Mouse (Mus musculus) C2C12 (cell line): ENCODE results near the gene Cilp. TPM values are rescaled to one million over a fixed set of nuclear protein-coding genes. Genes with fewer than 3 reads are reported as not detected.
"Not testable (repeated sequence)": the region's sequence is repeated elsewhere in the genome, so short reads cannot be mapped to it uniquely, and the experiment has no call there.

ENCODE experiments used
- H3K27me3 ChIP-seq: one replicate; pipeline ENCODE4 v1.6.1; 2011; ENCODE audit not compliant: control insufficient read depth, insufficient read depth, insufficient read length
- H3K36me3 ChIP-seq: one replicate; pipeline ENCODE4 v1.6.1; 2011; ENCODE audit not compliant: control insufficient read depth, insufficient read depth
- H3K4me3 ChIP-seq: one replicate; pipeline ENCODE4 v1.5.1; 2011; ENCODE audit warnings: mild to moderate bottlenecking, control low read depth; ENCODE audit not compliant: poor library complexity, insufficient read depth, severe bottlenecking
- H3K79me2 ChIP-seq: one replicate; pipeline ENCODE4 v1.6.1; 2011; ENCODE audit not compliant: control insufficient read depth, insufficient read depth
- H3K79me3 ChIP-seq: one replicate; pipeline ENCODE4 v1.6.1; 2011; ENCODE audit warnings: low read depth, control low read depth
- H3ac ChIP-seq: one replicate; pipeline ENCODE3; 2011; ENCODE audit warnings: low read depth; ENCODE audit not compliant: control insufficient read depth, insufficient read length
- CEBPB ChIP-seq: IDR thresholded peaks from one replicate; pipeline ENCODE4 v1.6.1; 2011; ENCODE audit warnings: low read depth, mild to moderate bottlenecking, control low read depth, moderate library complexity
- CTCF ChIP-seq: IDR thresholded peaks from one replicate; pipeline ENCODE4 v1.5.1; 2011; ENCODE audit not compliant: control insufficient read depth, insufficient read depth, insufficient read length
- FOSL1 ChIP-seq: IDR thresholded peaks from one replicate; pipeline ENCODE4 v1.8.0; 2011; ENCODE audit warnings: mild to moderate bottlenecking, low read length; ENCODE audit not compliant: poor library complexity, insufficient read depth, severe bottlenecking
- MAX ChIP-seq: IDR thresholded peaks from one replicate; pipeline ENCODE4 v1.6.1; 2011; ENCODE audit warnings: mild to moderate bottlenecking, control low read depth
- MYOD1 ChIP-seq: IDR thresholded peaks from one replicate; pipeline ENCODE4 v1.6.1; 2011; ENCODE audit warnings: low read depth; ENCODE audit not compliant: control insufficient read depth, insufficient read length
- MYOG ChIP-seq: IDR thresholded peaks from one replicate; pipeline ENCODE4 v1.6.1; 2011; ENCODE audit not compliant: control insufficient read depth, insufficient read length; ENCODE audit errors: extremely low read depth
- USF1 ChIP-seq: IDR thresholded peaks from one replicate; pipeline ENCODE4 v1.6.1; 2011; ENCODE audit warnings: low read depth, mild to moderate bottlenecking, control low read depth, moderate library complexity
- polyA plus RNA-seq: library from polyadenylated mRNA; unstranded; fragments of >200 nt; fragmentation: generic; extraction: Trizol; gene quantifications from one replicate; pipeline ENCODE4 v1.2.1, GENCODE M21; 2012; ENCODE audit warnings: missing spikeins

The Cilp gene
- polyA plus RNA-seq, 1 experiment = 0.01 TPM

- Histone ChIP-seq H3K79me3 (no peaks in the 10 kb centered on the region), H3K79me2 (no peaks in the 10 kb centered on the region), H3ac (no peak overlapping the region), H3K27me3 (no peaks in the 10 kb centered on the region), H3K36me3 (no peaks in the 10 kb centered on the region), H3K4me3 (no peak overlapping the region)
- TF ChIP-seq FOSL1 = no peak
- TF ChIP-seq MAX = no peak
- TF ChIP-seq CEBPB = no peak
- no peak for TF ChIP-seq MYOG
- TF ChIP-seq CTCF = no peak
- TF ChIP-seq USF1 = no peak
- TF ChIP-seq MYOD1 = no peak
These were observed 16.7 kb downstream of the Cilp start for GRCm38 (mm10) chr9:65281536-65282151.

DNA sequence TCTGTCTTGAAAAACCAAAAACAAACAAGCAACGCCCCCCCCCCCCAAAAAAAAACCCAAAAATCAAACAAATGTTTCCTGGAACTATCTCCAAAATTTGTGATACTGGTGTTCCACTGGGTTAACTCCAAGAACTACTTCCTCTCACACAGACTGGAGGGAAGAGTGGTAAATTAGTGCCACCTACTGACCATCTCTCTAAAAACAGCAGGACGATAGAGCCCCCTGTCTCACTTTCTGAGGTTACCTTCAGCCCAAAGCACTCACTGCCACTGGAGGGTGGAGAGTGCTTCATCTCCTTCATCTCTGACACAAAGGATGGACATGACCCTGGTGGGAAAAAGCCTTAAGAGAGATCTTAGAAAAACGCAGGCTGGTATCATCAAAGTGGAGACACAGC, 18.3 kb downstream of the Cilp start:
- Histone ChIP-seq H3K79me3 (no peaks in the 10 kb centered on the region), H3K27me3 (no peaks in the 10 kb centered on the region), H3K79me2 (no peaks in the 10 kb centered on the region), H3ac (no peak overlapping the region), H3K36me3 (no peaks in the 10 kb centered on the region), H3K4me3 (no peak overlapping the region)
- TF ChIP-seq FOSL1 = no peak
- TF ChIP-seq CTCF = peak; percentile 39

GRCm38 (mm10) chr9:65288252-65288651, 23.3 kb downstream of the Cilp start:
- H3K79me3 ChIP-seq, H3K79me2 ChIP-seq, H3K36me3 ChIP-seq, H3K27me3 ChIP-seq, H3ac ChIP-seq, H3K4me3 ChIP-seq: not testable (repeated sequence)

DNA sequence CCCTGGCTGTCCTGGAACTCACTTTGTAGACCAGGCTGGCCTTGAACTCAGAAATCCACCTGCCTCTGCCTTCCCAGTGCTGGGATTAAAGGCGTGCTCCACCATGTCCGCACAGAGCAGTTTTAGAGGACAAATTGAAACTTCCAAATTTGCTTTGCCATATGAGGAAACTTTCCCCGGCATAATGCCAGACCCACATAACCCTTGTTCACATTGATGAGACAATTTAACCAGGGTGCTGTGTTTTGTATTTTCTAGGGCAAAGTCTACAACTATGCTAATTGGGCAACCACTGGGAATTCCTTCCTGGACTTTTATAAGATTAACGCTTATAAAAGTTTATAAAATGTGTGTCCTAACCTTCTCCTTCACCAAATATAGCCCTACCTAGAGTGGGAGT, 25.0 kb downstream of the Cilp start:
- Histone ChIP-seq H3ac (no peak overlapping the region), H3K79me3 (peaks cover 5% of the 10 kb centered on the region), H3K4me3 (no peak overlapping the region), H3K36me3 (no peaks in the 10 kb centered on the region), H3K79me2 (peaks cover 9% of the 10 kb centered on the region), H3K27me3 (no peaks in the 10 kb centered on the region)
- TF ChIP-seq MAX = no peak
- TF ChIP-seq USF1 = no peak
- TF ChIP-seq FOSL1 = no peak
- TF ChIP-seq MYOG = no peak
- TF ChIP-seq MYOD1 = no peak
- TF ChIP-seq CEBPB = no peak
- TF ChIP-seq CTCF = no peak

DNA sequence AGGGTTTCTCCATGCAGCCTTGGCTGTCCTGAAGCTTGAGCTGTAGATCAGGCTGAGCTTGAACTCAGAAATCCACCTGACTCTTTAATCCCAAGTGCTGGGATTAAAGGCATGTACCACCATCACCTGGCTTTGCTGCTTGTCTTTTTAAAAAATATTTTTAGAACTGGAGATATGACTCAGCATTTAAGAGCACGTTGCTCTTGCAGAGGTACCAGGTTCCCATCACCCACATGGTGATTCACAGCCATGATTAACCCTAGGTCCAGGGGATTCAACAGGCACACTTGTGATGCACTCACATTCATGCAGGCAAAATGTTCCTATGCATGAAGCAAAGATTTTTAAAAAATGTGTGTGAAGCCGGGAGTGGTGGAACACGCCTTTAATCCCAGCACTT, 27.4 kb downstream of the Cilp start:
- no peak overlapping the region for H3ac ChIP-seq
- H3K4me3 ChIP-seq = no peak overlapping the region
- TF ChIP-seq USF1 (no peak), CTCF (no peak), MAX (no peak), MYOD1 (no peak), FOSL1 (no peak), CEBPB (no peak), MYOG (no peak)
- H3K79me2 ChIP-seq = peaks cover 33% of the 10 kb centered on the region
- H3K36me3 ChIP-seq = peaks cover 1% of the 10 kb centered on the region
- H3K27me3 ChIP-seq = no peaks in the 10 kb centered on the region
- peaks cover 21% of the 10 kb centered on the region for H3K79me3 ChIP-seq

- Histone ChIP-seq H3ac (peak overlapping the region; percentile 57), H3K79me2 (peaks cover 40% of the 10 kb centered on the region), H3K79me3 (peaks cover 21% of the 10 kb centered on the region), H3K36me3 (peaks cover 8% of the 10 kb centered on the region), H3K4me3 (peak overlapping the region; percentile 41), H3K27me3 (no peaks in the 10 kb centered on the region)
- no peak for TF ChIP-seq FOSL1
- TF ChIP-seq CTCF = no peak
- no peak for TF ChIP-seq USF1
- TF ChIP-seq MAX = no peak
- TF ChIP-seq MYOD1 = no peak
- TF ChIP-seq CEBPB = no peak
- TF ChIP-seq MYOG = no peak
These were observed 28.1 kb downstream of the Cilp start for GRCm38 (mm10) chr9:65293119-65293518.
